Mouse (Mus musculus) hindbrain, embryonic 14.5 days (tissue): ENCODE data around the gene Mapk8ip1. TPM values are rescaled to one million over a fixed set of nuclear protein-coding genes. Genes with fewer than 3 reads are reported as not detected.

ENCODE experiments used
- ATAC-seq: fragments of 200-750 bp; cut with Nextera tagmentation; 2 replicates; pipeline ENCODE4 v1.8.0; 2017; ENCODE audit warnings: moderate number of reproducible peaks, mild to moderate bottlenecking, moderate TSS enrichment, moderate library complexity; ENCODE audit not compliant: low FRiP score
- DNase-seq: peaks from one replicate; pipeline ENCODE4 v3.0.0-alpha.2; 2015; ENCODE audit warnings: low spot score
- H3K27ac ChIP-seq: fragments of 300-500 bp; sonication (generic); 2 replicates; pipeline ENCODE4 v1.5.1; 2014; ENCODE audit warnings: mild to moderate bottlenecking, moderate library complexity
- H3K27me3 ChIP-seq: fragments of 300-500 bp; sonication (generic); 2 replicates; pipeline ENCODE4 v1.6.1; 2014; ENCODE audit warnings: mild to moderate bottlenecking, low read length, mixed read lengths; ENCODE audit not compliant: control insufficient read depth, insufficient read depth
- H3K36me3 ChIP-seq: fragments of 300-500 bp; sonication (generic); replicated peaks from 2 replicates; pipeline ENCODE4 v1.6.1; 2014; ENCODE audit not compliant: control insufficient read depth, insufficient read depth
- H3K4me1 ChIP-seq: fragments of 300-500 bp; sonication (generic); replicated peaks from 2 replicates; pipeline ENCODE4 v1.6.1; 2014; ENCODE audit warnings: antibody characterized with exemption, low read length, mixed read lengths; ENCODE audit not compliant: control insufficient read depth, insufficient read depth
- H3K4me2 ChIP-seq: fragments of 300-500 bp; sonication (generic); replicated peaks from 2 replicates; pipeline ENCODE4 v1.6.1; 2014; ENCODE audit warnings: mild to moderate bottlenecking, moderate library complexity
- H3K4me3 ChIP-seq: fragments of 300-500 bp; sonication (generic); replicated peaks from 2 replicates; pipeline ENCODE4 v1.5.1; 2014; ENCODE audit warnings: mild to moderate bottlenecking, low read length
- H3K9ac ChIP-seq: fragments of 300-500 bp; sonication (generic); 2 replicates; pipeline ENCODE4 v1.6.1; 2014
- H3K9me3 ChIP-seq: fragments of 300-500 bp; sonication (generic); 2 replicates; pipeline ENCODE4 v1.6.1; 2016; ENCODE audit warnings: low read length; ENCODE audit not compliant: control insufficient read depth
- WGBS: fragments of 180-500 bp; shearing (Covaris S2); extraction: QIAGEN DNeasy Blood & Tissue Kit; methylation state at CpG from one replicate; pipeline ENCODE4 v1.1.7; 2014; 5-methylcytosine and 5-hydroxymethylcytosine counted together
- polyA plus RNA-seq: library from polyadenylated mRNA; unstranded; fragments of >200 nt; fragmentation: Nextera tagmentation; extraction: Ambion mirVana; gene quantifications from 2 replicates; pipeline ENCODE4 v1.2.1, GENCODE M21; 2014

Gene Mapk8ip1
- polyA plus RNA-seq, 1 experiment from 2014 or later = 68.8 TPM

- Histone ChIP-seq H3K9me3 (no peaks in the 10 kb centered on the region), H3K36me3 (peaks cover 80% of the 10 kb centered on the region), H3K4me2 (no peak overlapping the region), H3K27me3 (no peaks in the 10 kb centered on the region), H3K4me1 (peaks cover 10% of the 10 kb centered on the region), H3K27ac (no peak overlapping the region), H3K9ac (no peak overlapping the region), H3K4me3 (no peak overlapping the region)
- DNase-seq (no peak), ATAC-seq (no peak)
- WGBS = 69% methylated on average over 6 of the region's 6 CpGs
Measured at GRCm38 (mm10) chr2:92380495-92381050, 20.5 kb downstream of the Mapk8ip1 start.

- Histone ChIP-seq H3K27me3 (no peaks in the 10 kb centered on the region), H3K4me2 (no peak overlapping the region), H3K9ac (no peak overlapping the region), H3K4me3 (no peak overlapping the region), H3K9me3 (no peaks in the 10 kb centered on the region), H3K27ac (no peak overlapping the region), H3K36me3 (peaks cover 74% of the 10 kb centered on the region), H3K4me1 (peaks cover 12% of the 10 kb centered on the region)
- DNase-seq (no peak), ATAC-seq (no peak)
- 85% methylated on average over 17 of the region's 17 CpGs for WGBS
Measured at GRCm38 (mm10) chr2:92379783-92380494, 21.1 kb downstream of the Mapk8ip1 start.

GRCm38 (mm10) chr2:92377320-92377719, 23.7 kb downstream of the Mapk8ip1 start:
- H3K4me1 ChIP-seq = peaks cover 27% of the 10 kb centered on the region
- H3K27me3 ChIP-seq = no peaks in the 10 kb centered on the region
- H3K9ac ChIP-seq = no peak overlapping the region
- 95% methylated on average over 7 of the region's 7 CpGs for WGBS
- ATAC-seq = no peak
- peaks cover 47% of the 10 kb centered on the region for H3K36me3 ChIP-seq
- no peaks in the 10 kb centered on the region for H3K9me3 ChIP-seq
- H3K4me2 ChIP-seq = no peak overlapping the region
- no peak for DNase-seq
- no peak overlapping the region for H3K4me3 ChIP-seq
- no peak overlapping the region for H3K27ac ChIP-seq

GRCm38 (mm10) chr2:92376300-92376699, 24.8 kb downstream of the Mapk8ip1 start:
- WGBS = 87% methylated on average over 6 of the region's 6 CpGs

GRCm38 (mm10) chr2:92375788-92376187, 25.3 kb downstream of the Mapk8ip1 start:
- H3K9me3 ChIP-seq = no peaks in the 10 kb centered on the region
- H3K27ac ChIP-seq = peak overlapping the region; percentile 63
- whole genome bisulfite sequencing = 16% methylated on average over 10 of the region's 10 CpGs
- peak overlapping the region; percentile 75 for H3K4me3 ChIP-seq
- peak overlapping the region; percentile 90 for H3K9ac ChIP-seq
- DNase-seq (no peak), ATAC-seq (no peak)
- H3K27me3 ChIP-seq = peaks cover 7% of the 10 kb centered on the region
- peaks cover 32% of the 10 kb centered on the region for H3K36me3 ChIP-seq
- peaks cover 41% of the 10 kb centered on the region for H3K4me1 ChIP-seq
- H3K4me2 ChIP-seq = peak overlapping the region; percentile 73

More at GRCm38 (mm10) chr2:92376300-92376699, 24.8 kb downstream of the Mapk8ip1 start:
- Histone ChIP-seq H3K36me3 (peaks cover 37% of the 10 kb centered on the region), H3K27me3 (peaks cover 2% of the 10 kb centered on the region), H3K4me1 (peaks cover 35% of the 10 kb centered on the region), H3K9me3 (no peaks in the 10 kb centered on the region), H3K27ac (no peak overlapping the region), H3K4me3 (peak overlapping the region; percentile 75; the same call in 1 of the 2 replicates), H3K4me2 (peak overlapping the region; percentile 73), H3K9ac (peak overlapping the region; percentile 90; the same call in 1 of the 2 replicates)
- no peak for ATAC-seq
- DNase-seq = no peak

- Histone ChIP-seq H3K9ac (peak overlapping the region; percentile 90), H3K9me3 (no peaks in the 10 kb centered on the region), H3K4me1 (peaks cover 44% of the 10 kb centered on the region), H3K4me3 (peak overlapping the region; percentile 75), H3K27ac (peak overlapping the region; percentile 63), H3K4me2 (peak overlapping the region; percentile 73), H3K27me3 (peaks cover 13% of the 10 kb centered on the region), H3K36me3 (peaks cover 26% of the 10 kb centered on the region)
- WGBS = under 1% methylated on average over 29 of the region's 29 CpGs
- ATAC-seq (peak; percentile 96), DNase-seq (peak; percentile 92)
Measured at GRCm38 (mm10) chr2:92375099-92375623, 25.9 kb downstream of the Mapk8ip1 start.

GRCm38 (mm10) chr2:92374514-92374913, 26.5 kb downstream of the Mapk8ip1 start, which contains the start of the genes Pex16 and Large2:
Pex16 (plus strand) TSS chr2:92374676.
Large2 (minus strand) TSS chr2:92374869.
- peak within 1 kb of the TSS; percentile 75 for H3K4me3 ChIP-seq
- H3K4me1 ChIP-seq = peaks cover 44% of the 10 kb centered on the region
- H3K4me2 ChIP-seq = peak within 1 kb of the TSS; percentile 73
- peaks cover 19% of the 10 kb centered on the region for H3K36me3 ChIP-seq
- DNase-seq (peak; percentile 55), ATAC-seq (no peak)
- WGBS = 3% methylated on average over 16 of the region's 16 CpGs
- peaks cover 20% of the 10 kb centered on the region for H3K27me3 ChIP-seq
- H3K9me3 ChIP-seq = no peaks in the 10 kb centered on the region
- H3K9ac ChIP-seq = peak within 1 kb of the TSS; percentile 90
- peak within 1 kb of the TSS; percentile 63 for H3K27ac ChIP-seq

- H3K27me3 ChIP-seq = peaks cover 25% of the 10 kb centered on the region
- no peak overlapping the region for H3K4me3 ChIP-seq
- WGBS = 83% methylated on average over 11 of the region's 11 CpGs
- H3K9ac ChIP-seq = no peak overlapping the region
- H3K36me3 ChIP-seq = peaks cover 9% of the 10 kb centered on the region
- DNase-seq (no peak), ATAC-seq (no peak)
- no peaks in the 10 kb centered on the region for H3K9me3 ChIP-seq
- no peak overlapping the region for H3K27ac ChIP-seq
- H3K4me2 ChIP-seq = peak overlapping the region; percentile 73; the same call in 1 of the 2 replicates
- peaks cover 44% of the 10 kb centered on the region for H3K4me1 ChIP-seq
Measured at GRCm38 (mm10) chr2:92373437-92373813, 27.6 kb downstream of the Mapk8ip1 start.

GRCm38 (mm10) chr2:92372767-92373436, 28.2 kb downstream of the Mapk8ip1 start:
- DNase-seq (no peak), ATAC-seq (no peak)
- Histone ChIP-seq H3K4me1 (peaks cover 44% of the 10 kb centered on the region), H3K27me3 (peaks cover 25% of the 10 kb centered on the region), H3K27ac (no peak overlapping the region), H3K9me3 (no peaks in the 10 kb centered on the region), H3K4me2 (no peak overlapping the region), H3K4me3 (no peak overlapping the region), H3K36me3 (0 out of 2 replicates have a peak, but pooled peaks cover 3% of the 10 kb centered on the region), H3K9ac (no peak overlapping the region)
- 46% methylated on average over 9 of the region's 9 CpGs for WGBS
